Mouse (Mus musculus): Measurements from ENCODE around the gene Etv5.

Gene Etv5

DNA sequence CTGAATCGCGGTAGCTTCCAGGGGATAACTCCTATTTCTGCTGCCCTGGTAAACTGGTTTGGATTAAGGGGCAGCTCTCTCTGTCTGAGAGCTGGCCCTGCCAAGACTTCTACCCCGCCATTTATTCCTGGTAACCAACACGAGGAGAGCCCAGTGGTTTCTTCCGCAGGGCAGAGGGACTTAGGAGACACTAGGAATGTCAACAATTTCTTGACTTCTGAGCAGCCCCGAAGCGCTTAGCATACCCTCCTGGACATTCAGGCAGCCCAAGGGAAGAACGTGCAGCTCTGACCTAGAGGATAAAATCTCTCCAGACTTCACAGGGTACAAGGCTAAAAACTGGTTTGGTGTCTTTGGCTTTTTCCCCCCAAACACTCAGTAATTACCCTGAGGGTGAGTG, 10.1 kb downstream of the Etv5 start:
- no peak for DNase-seq

DNA sequence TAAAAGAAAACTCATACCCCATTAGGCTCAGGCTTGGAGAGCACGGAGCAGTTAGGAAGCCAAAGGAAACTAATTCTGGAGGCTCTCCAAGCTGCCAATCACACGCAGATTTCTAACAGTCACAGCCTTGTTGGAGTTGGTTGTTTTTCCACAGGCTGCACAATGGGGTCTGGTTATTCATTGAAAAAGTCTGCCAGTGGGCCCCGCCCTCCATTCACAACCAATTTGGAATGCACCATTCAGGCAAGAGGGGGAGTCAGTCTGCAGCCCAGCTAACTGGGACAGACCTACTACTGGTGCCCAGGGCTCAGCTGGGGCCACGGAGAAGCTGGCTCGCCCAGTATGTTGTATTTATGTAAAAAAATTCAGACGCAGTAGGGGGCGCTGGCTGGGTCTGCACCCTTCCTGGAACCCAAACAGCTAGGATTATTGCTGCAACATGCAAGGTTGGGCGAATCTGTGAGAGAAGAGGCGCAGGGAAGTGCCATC, 10.6 kb downstream of the Etv5 start:
- peak; percentile 82 for DNase-seq

DNA sequence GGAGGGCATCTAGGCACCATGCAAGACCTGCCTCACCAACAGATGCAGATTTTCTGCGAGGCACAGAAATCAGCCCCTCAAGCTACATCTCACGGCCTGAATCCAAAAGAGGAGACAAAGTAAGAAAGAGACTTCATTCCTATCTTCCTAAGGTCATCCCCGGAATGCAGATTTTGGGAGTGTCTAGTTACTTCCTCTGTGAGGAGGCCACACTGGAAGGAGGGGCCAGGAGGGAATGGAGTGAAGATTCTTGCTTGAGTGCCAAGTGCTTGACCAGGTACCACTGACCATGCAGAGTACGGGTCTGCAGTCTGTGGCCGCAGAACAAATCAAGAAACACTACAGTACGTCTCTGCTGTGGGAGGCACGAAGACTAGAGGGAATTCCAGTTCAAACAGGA, 12.7 kb downstream of the Etv5 start:
- no peak for DNase-seq

DNA sequence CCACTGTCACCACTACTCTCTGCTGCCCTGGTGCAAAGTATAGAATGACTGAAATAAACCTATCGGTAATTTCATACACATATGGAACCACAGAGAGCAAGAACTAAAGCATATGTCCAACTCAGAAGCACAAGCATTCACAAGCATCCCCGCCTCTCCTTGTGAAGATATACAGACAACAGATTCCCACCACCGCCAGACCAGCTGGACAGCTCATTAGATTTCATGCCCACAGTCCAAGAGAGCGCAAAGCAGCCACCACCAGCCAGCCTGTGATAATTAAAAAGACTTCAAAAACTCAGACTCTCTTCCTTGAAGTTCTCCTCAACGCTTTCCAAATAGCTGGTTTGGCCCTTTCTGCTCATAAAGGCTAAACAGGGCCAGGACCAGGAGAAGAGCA, 17.3 kb downstream of the Etv5 start:
- DNase-seq, result no peak

DNA sequence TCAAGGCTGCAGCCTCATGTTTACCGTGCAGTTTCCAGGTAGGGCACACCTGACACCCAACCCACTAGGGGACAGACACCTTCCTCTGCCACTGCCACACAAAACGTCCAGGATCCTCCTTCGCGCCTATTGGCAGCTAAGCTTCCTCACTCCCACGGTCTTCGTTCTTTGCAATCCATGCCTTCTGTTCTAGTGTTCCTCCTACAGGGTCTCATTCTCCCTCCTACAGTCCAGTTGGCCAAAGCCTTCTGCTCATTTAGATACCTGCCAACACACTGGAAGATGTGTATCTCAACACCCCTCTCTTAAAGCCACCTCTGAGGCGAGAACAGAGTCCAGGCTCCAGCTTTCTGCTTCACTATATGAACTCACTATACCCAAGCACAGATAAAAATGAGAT, 21.6 kb downstream of the Etv5 start:
- no peak for DNase-seq

DNA sequence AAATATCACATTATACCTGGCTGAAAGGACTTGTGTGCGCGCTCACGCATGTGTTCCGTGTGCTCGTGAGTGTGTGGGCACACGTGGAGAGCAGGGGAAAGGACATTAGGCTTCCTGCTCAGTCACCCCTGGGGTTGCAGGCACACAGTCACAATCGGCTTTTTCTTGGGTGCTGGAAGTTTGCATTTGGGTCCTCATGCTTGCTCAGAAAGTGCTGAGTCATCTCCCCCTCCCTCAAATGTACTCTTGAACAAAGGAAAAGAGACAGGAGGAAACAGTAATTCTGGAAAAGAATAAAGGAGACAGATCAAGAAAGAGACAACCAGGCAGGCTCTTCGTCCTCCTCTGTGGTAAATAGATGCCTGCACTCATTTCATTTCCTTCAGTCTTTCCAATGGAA, 22.5 kb downstream of the Etv5 start:
- no peak for DNase-seq

DNA sequence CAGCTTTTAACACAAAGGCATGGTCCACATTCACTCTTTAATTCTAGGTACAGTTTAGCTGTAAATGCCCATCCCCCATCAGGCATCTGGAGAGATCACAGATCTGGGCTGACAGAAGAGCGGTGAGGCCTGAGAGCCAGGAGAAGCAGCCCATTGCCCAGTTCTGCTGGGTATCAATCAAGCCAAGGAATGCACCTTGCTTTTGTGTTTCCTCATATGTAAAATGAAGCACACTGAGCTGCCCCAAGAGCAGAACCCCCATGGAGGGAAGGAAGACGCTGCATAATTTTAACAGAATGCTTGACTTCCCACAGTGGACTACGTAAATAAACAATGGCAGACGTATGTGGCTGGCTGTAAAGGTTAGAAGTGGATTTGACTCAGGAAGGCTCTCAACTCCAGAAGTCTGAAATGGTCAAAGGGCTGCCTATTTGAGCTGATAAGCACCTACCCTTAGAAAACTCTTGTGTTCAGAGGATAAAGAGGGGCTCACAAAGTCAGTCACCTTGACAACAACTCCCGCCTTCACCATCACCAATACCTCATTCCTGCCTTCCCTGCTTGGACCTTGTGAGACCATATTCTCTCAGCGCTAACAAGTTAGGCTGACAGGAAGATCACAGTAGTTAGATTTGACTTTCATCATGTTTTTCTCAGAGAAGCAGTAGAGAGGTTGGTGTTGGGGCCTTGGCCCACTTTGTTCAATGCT, 23.2 kb downstream of the Etv5 start:
- DNase-seq, result no peak

DNA sequence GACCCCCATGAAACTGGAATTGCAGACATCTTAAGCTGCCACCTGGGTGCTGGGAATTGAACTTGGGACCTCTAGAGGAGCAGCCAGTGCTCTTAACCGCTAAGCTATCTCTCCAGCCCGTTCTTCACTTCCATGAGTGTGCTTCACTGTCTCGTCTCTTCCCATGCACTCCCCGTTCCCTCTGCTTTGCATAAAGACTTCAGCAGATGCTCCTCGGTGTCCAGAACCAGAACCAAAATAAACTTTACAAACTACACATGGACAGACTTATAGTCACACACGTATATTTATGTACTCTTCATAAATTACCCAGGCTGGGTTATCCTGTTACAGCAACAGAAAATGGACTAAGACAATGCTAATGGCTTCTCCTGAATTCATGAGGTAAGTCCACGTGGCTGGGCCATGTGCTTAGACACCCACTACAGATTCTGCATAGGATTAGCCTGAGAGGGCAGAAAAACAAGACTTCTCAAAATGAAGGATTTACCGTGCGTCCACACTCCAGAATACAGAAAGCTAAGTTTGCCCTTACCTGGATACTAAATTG, 25.2 kb downstream of the Etv5 start:
- DNase-seq, result no peak

DNA sequence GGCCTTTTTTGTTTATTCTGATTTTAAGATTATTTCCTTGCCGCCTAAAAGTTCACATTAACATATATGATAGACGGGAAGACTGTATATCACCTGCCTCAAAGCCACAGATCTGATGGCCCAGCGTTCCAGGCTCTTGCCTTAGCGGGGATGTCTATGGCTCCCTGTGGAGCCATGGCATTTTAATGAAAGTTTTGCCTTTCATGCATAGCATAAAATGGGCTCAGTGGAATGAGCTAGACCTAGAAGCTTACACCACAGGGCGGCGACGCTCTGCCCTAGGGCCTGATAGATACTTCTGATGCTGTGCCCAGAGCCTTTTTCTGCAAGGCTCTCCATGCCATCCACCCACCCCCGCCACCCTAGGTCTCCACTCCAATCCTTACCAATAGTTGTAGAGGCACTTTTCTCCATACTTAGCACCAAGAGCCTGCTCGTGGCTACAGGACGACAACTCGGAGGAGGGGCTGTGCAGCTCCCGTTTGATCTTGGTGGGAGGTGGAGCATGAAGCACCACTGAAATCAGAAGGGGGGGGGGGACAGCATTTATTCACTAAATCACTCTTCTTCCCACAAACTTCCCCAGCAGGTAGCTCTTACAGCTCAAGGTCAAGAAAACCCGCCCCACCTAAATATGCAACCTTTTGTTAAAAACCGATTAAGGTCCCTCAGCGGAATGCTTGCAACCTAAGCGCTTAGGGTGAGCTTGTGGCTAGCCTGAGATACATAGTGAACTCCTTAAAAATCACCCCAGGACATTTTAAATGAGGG, 26.9 kb downstream of the Etv5 start:
- DNase-seq, result no peak

DNA sequence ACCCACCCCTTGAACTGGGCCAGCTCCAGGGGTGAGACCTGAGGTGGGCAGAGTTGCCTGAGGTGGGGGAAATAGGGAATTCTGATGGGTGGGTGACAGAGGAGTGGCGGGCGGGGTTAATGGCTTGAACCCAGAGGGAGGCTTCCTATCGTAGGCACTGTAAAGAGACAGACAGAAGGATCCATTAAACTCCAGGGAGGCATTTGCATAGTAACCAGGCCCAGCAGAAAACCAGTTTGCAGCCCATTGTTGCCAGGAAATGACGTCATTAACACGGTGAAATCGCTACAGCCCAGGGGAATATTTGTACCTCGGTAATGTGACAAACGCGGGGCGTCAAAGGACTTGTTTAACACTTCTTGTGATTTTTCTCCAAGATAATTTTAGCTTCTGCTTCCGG, 27.8 kb downstream of the Etv5 start:
- no peak for DNase-seq

DNA sequence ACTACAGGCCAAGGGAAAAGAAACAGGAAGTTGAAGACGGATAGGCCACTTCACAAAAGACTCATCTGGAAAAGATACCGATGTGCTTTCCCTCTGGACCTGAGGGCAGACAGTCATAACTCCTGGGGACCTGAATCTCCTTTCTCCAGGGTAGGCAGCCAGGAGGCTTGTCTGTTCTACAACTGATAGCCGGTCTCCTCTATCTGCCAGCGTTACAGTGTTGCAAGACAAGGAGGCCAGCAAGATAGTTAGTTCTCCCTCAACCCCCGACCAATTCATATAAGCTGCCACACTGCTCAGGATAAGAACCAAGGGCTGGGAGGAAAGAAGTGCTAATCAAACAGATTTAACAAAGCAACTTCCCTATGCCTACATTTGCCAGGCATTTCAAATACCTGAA, 29.5 kb downstream of the Etv5 start:
- DNase-seq, result no peak

DNA sequence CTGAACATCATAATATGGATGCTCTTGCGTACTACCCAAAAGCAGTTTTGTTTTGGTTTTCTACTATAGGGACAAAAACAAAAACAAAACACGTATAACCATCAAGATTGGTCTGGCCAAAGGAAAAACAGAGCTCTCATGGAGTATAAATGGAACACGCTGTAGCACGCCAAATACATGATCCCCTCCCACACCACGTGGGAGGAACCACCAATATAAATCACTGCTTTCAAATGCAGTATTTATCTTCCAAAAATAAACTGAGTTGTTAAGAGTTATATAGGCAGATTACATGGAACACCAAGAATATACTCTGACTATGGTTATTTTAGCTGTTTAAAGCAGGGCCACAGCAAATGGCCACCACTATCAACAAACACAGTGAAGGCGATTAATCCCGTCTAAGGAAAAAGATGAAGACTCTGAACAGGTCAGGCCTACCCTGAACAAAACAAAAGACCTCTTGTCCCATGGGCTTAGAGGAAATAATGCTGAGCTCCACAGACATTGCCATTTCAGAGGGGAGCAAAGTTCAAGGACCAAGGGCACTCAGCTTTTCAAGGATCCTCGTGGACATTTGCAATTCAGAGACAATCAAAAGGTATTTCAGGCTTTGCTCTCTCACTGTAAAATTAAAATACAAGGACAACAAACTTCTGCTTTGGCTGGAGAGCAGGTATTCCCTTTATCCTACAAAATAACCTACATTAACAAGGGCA, 30.7 kb downstream of the Etv5 start:
- no peak for DNase-seq

DNA sequence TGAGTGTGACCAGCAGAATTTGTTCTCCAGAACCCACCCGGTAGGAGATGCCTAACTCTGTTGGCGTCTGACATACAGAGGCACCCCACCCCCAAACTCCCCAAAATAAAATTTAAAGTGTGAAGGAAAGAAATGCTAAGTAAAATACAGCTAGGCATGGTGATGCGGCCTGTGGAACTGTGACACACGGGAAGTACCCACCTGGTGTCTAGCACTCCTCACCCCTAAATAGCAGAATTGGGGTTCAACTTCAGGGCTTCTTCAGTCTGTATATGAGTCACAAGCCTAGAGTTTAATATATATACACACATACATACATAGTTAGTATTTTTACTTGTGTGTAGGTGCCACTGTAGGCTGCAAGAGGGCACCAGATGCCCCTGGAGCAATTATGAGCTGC, 32.8 kb downstream of the Etv5 start:
- peak; percentile 14 for DNase-seq

DNA sequence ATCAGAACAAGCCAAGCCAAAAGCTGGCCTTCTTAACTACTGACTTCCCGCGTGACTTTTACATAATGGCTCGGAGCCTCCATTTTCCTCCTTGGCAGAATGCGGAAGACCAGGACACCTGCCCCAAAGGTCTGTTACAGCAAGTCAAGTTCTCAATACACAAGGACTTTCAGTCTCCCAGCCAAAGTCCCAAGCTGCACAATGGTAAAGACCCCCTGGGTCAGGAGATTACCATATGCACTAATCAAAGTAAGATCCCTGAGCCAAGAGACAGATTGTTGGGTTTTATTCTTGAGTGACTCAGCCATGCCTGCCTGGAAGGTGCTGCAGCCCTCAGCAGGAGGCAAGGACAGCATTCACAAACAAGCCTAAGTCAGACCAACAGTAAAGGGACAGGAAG, 33.5 kb downstream of the Etv5 start:
- DNase-seq, result peak; percentile 82

DNA sequence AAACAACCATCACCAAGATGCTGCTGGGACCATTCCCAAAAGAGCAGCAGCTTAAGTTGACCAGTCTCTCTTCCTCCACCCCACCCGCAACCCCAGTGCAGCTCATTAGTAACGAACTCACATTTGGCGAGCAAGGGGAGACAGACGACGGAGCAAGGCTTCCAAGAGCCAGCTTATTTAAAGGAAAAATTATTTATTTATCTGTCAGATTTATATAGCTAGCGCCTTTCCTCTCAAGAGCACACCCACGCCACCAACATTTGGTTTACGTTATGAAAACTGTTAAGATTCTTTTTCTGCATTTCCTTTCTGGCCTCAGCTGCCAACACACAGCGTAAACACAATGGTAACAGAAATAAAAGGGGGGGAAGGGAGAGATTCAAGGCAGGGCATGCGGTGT, 34.0 kb downstream of the Etv5 start:
- peak; percentile 31 for DNase-seq

DNA sequence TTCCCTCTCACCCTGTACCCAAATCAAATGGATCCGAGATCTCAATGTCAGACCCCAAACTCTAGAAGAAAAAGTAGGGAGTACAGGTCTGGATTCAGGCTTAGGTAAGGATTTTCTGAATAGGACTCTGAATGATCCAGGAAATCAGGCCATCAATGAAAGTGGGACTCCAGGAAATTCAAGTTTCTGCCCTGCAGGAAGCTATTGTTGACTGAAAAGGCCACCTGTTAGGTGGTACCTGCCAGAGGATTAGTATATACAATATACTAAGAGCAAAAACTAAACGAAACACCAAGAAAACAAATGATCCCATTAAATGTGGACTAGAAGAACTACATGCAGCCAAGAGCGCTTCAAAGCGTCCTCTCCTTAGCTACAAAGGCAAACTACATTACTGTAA, 35.8 kb downstream of the Etv5 start:
- no peak for DNase-seq

DNA sequence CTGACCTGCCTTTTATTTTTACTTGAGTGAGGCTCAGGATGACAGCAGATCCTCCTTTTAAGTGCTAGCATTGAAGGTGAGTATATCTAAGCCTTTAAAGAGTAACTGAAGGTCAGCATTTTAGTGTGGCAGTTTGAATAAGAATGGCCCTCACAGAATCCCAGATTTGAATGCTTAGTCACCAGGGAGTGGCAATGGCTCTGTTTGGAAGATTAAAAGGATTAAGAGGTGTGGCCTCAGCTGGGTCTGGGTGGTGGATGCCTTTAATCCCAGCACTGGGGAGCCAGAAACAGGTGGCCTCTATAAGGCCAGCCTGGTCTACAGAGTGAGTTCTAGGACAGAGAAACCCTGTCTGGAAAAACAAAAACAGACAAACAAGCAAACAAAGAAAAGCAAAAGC, 36.9 kb downstream of the Etv5 start:
- DNase-seq, result no peak

DNA sequence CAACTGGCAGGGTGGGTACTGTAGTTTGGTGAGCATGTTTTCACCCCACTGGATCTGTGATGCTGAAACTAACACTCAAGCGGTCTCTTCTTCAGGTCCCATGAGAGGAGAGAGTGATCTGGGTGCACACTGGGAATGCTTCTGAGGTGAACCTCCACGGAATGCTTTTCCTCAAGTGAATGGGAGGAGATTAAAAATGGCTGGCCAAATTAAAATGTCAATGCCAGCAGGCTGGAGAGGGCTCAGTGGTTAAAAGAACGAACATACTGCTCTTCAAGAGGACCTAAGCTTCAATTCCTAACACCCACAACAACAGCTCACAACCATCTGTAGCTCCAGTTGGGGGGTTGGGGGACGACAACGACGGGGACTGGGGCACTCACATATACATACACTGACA, 39.3 kb downstream of the Etv5 start:
- DNase-seq, result no peak

DNA sequence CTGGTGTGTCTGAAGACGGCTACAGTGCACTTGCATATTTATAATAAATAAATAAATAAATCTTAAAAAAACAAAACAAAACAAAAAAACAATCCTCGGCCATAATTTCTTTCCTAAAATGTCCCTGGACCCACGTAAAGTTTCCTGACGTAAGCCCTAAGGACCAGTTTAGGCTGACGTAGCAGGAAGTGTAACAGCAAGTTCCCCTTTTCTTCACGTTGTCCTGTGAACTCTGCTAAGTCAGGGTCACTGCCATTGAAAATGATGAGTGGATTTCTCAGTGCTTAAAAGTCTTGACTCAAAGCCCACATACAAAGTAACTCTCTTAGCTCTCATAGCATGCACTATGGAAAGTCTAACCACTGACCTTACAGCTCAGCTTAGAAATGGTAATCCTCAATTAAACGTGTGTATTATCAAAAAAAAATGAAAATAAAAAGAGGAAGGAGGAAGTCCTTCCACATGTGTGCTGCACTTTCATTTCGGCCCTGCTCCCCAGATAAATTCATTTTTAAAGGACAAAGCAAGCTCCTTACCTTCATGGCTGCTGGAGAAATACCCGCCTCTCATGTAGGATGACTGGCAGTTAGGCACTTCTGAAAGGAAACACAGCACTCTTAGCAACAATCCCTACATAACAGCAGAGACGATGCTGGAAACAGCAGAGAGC, 40.6 kb downstream of the Etv5 start:
- no peak for DNase-seq

DNA sequence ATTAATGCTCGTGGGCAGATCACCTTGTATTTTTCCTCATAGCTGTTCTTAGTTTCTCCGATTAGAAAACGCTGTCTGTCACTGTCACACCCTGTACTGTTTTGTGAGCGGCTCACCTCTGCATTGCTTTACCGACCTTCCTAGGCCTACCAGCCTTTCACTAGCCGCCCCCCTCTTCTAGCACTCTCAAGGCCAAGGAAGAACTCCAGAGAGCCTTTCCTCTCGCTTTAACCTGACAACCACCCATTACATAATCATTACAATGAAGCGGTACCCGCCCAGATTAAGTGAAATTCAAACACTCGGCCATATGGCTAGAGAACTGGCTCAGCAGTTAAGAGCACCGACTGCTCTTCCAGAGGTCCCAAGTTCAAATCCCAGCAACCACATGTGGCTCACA, 41.2 kb downstream of the Etv5 start:
- no peak for DNase-seq

DNA sequence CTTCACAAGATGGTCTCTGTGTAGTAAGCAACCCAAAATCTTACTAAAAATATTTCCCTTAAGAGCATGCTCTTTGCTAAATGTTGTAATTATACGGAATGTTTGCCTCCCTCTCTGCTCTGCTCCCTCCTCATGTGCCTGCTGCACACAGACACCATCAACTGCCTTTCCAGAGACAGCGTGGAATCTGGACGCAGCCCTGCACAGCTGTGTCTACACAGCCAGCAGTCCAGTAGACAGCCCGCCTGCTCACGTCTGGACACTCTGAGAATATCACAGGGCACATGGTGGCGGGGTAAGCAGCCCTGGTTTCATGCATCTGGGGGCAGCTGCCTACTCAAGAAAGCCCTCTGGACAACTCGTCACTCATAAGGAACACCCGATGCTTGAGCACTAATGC, 43.1 kb downstream of the Etv5 start:
- no peak for DNase-seq

DNA sequence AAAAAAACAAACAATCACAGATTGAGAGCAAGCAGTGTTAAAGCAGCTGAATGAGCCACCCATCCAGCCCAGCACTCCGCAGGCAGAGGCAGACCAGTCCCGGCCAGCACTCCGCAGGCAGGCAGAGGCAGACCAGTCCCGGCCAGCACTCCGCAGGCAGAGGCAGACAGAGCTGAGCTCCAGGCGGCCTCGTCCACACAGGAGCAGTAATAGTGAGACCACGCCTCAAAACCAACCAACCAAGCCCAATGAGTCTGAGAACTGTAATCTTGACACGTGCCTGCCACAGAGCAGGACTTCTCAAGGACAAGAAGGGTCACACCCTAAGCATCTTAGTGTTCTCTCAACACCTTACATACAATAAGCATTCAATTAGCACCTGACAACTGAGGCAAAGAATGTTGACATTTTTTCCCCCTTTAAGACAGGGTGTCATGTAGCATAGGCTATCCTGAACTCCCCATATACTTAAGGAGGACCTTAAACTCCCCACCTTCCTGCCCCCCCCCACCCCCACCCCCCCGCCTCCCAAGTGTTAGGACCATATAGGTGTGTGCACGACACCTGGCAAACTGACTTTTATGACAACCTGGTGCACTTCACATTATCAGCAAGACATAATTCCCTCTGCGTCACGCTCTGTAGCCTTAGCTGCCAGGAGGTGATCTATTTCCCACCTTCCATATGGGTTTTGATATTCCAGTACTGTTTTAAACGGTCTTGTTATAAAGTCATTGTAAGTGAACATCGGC, 44.2 kb downstream of the Etv5 start:
- no peak for DNase-seq
